Mouse (Mus musculus) CH12.LX (cell line): ENCODE measurements around the gene Alas2. TPM values are rescaled to one million over a fixed set of nuclear protein-coding genes. Genes with fewer than 3 reads are reported as not detected.

Source experiments
- DNase-seq: peaks from one replicate; pipeline ENCODE4 v3.0.0-alpha.2; 2013; ENCODE audit errors: extremely low read depth
- H3K27ac ChIP-seq: 2 replicates; pipeline ENCODE4 v1.5.1; 2012; ENCODE audit warnings: low read depth, mild to moderate bottlenecking, control low read depth, moderate library complexity; ENCODE audit not compliant: insufficient read depth
- H3K27me3 ChIP-seq: replicated peaks from 2 replicates; pipeline ENCODE3; 2012; ENCODE audit warnings: inconsistent platforms
- H3K36me3 ChIP-seq, 2 experiments: replicated peaks in 1 of 2; 2 replicates each; pipeline versions ENCODE3 to v1.6.1; 2012; ENCODE audit warnings: inconsistent platforms in 1 of 2, low read length in 1 of 2, mild to moderate bottlenecking in 1 of 2, mixed read lengths in 1 of 2, moderate library complexity in 1 of 2; ENCODE audit not compliant: control insufficient read depth in 1 of 2, insufficient read depth in 1 of 2
- H3K4me1 ChIP-seq, 2 experiments: 2 replicates each; pipeline ENCODE4 v1.6.1; 2012; ENCODE audit warnings: inconsistent platforms in 1 of 2, moderate library complexity in 1 of 2; ENCODE audit not compliant: insufficient read depth in 2 of 2, control insufficient read depth in 1 of 2
- H3K4me2 ChIP-seq: 2 replicates; pipeline ENCODE4 v1.6.1; 2012; ENCODE audit warnings: low read depth, mild to moderate bottlenecking, control low read depth; ENCODE audit not compliant: poor library complexity, insufficient read depth, severe bottlenecking
- H3K4me3 ChIP-seq, 3 experiments: fragments of 150-350 bp in 1 of 3; sonication (generic) in 1 of 3; replicated peaks in 1 of 3; 2 replicates each; pipeline versions ENCODE3 to v1.5.1; 2011 to 2012; ENCODE audit warnings: low read depth in 2 of 3, low read length in 2 of 3, mild to moderate bottlenecking in 2 of 3, moderate library complexity in 2 of 3, control low read depth in 1 of 3, improper control_type of control experiment in 1 of 3, inconsistent platforms in 1 of 3, mixed read lengths in 1 of 3; ENCODE audit not compliant: poor library complexity in 1 of 3
- H3K79me2 ChIP-seq: replicated peaks from 2 replicates; pipeline ENCODE4 v1.6.1; 2012; ENCODE audit warnings: mild to moderate bottlenecking, moderate library complexity; ENCODE audit not compliant: control insufficient read depth, poor library complexity, insufficient read depth, severe bottlenecking; ENCODE audit errors: extremely low read depth
- H3K9ac ChIP-seq: 2 replicates; pipeline ENCODE4 v1.6.1; 2012; ENCODE audit warnings: low read depth, mild to moderate bottlenecking, control low read depth, moderate library complexity; ENCODE audit not compliant: insufficient read depth
- H3K9me3 ChIP-seq: replicated peaks from 2 replicates; pipeline ENCODE3; 2012; ENCODE audit warnings: low read length, inconsistent platforms, mixed read lengths
- BHLHE40 ChIP-seq: IDR thresholded peaks from 2 replicates; pipeline ENCODE4 v1.6.1; 2011; ENCODE audit warnings: mild to moderate bottlenecking, low read depth, low read length, improper control_type of control experiment
- CHD2 ChIP-seq: IDR thresholded peaks from 2 replicates; pipeline ENCODE4 v1.6.1; 2011; ENCODE audit warnings: low read length, improper control_type of control experiment
- CTCF ChIP-seq, 2 experiments: IDR thresholded peaks in 1 of 2; conservative IDR thresholded peaks in 1 of 2; 2 replicates each; pipeline ENCODE4 v1.5.1; 2011 to 2012; ENCODE audit warnings: low read depth in 2 of 2, low read length in 2 of 2, improper control_type of control experiment in 1 of 2, inconsistent platforms in 1 of 2, mild to moderate bottlenecking in 1 of 2, moderate library complexity in 1 of 2
- E2F4 ChIP-seq: IDR thresholded peaks from 2 replicates; pipeline ENCODE4 v1.6.1; 2011; ENCODE audit warnings: low read depth, low read length, improper control_type of control experiment; ENCODE audit not compliant: insufficient replicate concordance
- ELF1 ChIP-seq: IDR thresholded peaks from 2 replicates; pipeline ENCODE4 v1.6.1; 2014; ENCODE audit warnings: low read depth, mild to moderate bottlenecking, inconsistent platforms, low read length, improper control_type of control experiment
- EP300 ChIP-seq: IDR thresholded peaks from 2 replicates; pipeline ENCODE4 v1.6.1; 2011; ENCODE audit warnings: low read length, improper control_type of control experiment
- GABPA ChIP-seq: IDR thresholded peaks from 2 replicates; pipeline ENCODE4 v1.6.1; 2012; ENCODE audit warnings: low read depth, low read length, improper control_type of control experiment, inconsistent platforms; ENCODE audit not compliant: insufficient replicate concordance
- JUN ChIP-seq: IDR thresholded peaks from 2 replicates; pipeline ENCODE4 v1.6.1; 2011; ENCODE audit warnings: low read depth, mild to moderate bottlenecking, low read length, improper control_type of control experiment, moderate library complexity; ENCODE audit not compliant: insufficient read depth
- JUND ChIP-seq: conservative IDR thresholded peaks from 2 replicates; pipeline ENCODE4 v1.6.1; 2011; ENCODE audit warnings: low read depth, low read length, improper control_type of control experiment
- MEF2A ChIP-seq: IDR thresholded peaks from 2 replicates; pipeline ENCODE4 v1.6.1; 2014; ENCODE audit warnings: low read depth, mild to moderate bottlenecking, inconsistent platforms, low read length, improper control_type of control experiment, borderline replicate concordance
- MXI1 ChIP-seq: IDR thresholded peaks from 2 replicates; pipeline ENCODE4 v1.6.1; 2011; ENCODE audit warnings: mild to moderate bottlenecking, low read depth, low read length, improper control_type of control experiment
- NELFE ChIP-seq: IDR thresholded peaks from 2 replicates; pipeline ENCODE4 v1.6.1; 2011; ENCODE audit warnings: low read depth, low read length, improper control_type of control experiment
- NRF1 ChIP-seq: IDR thresholded peaks from 2 replicates; pipeline ENCODE4 v1.6.1; 2014; ENCODE audit warnings: low read depth, mild to moderate bottlenecking, inconsistent platforms, low read length, improper control_type of control experiment, moderate library complexity
- POLR2AphosphoS2 ChIP-seq: IDR thresholded peaks from 2 replicates; pipeline ENCODE4 v1.6.1; 2011; ENCODE audit warnings: low read depth, low read length, improper control_type of control experiment
- RCOR1 ChIP-seq: conservative IDR thresholded peaks from 2 replicates; pipeline ENCODE4 v1.6.1; 2012; ENCODE audit warnings: low read depth, mild to moderate bottlenecking, inconsistent platforms, low read length, improper control_type of control experiment
- SIN3A ChIP-seq: IDR thresholded peaks from 2 replicates; pipeline ENCODE4 v1.6.1; 2012; ENCODE audit warnings: low read length, improper control_type of control experiment, inconsistent platforms
- SMC3 ChIP-seq: IDR thresholded peaks from 2 replicates; pipeline ENCODE4 v1.6.1; 2011; ENCODE audit warnings: low read depth, low read length, improper control_type of control experiment
- TBP ChIP-seq: conservative IDR thresholded peaks from 2 replicates; pipeline ENCODE4 v1.6.1; 2011; ENCODE audit warnings: low read depth, low read length, improper control_type of control experiment
- TCF12 ChIP-seq: IDR thresholded peaks from 2 replicates; pipeline ENCODE4 v1.6.1; 2014; ENCODE audit warnings: low read depth, mild to moderate bottlenecking, inconsistent platforms, low read length, improper control_type of control experiment
- USF1 ChIP-seq: IDR thresholded peaks from 2 replicates; pipeline ENCODE4 v1.6.1; 2014; ENCODE audit warnings: low read depth, mild to moderate bottlenecking, inconsistent platforms, low read length, improper control_type of control experiment
- USF2 ChIP-seq: conservative IDR thresholded peaks from 2 replicates; pipeline ENCODE4 v1.6.1; 2011; ENCODE audit warnings: low read depth, low read length, improper control_type of control experiment
- ZKSCAN1 ChIP-seq: IDR thresholded peaks from 2 replicates; pipeline ENCODE4 v1.6.1; 2012; ENCODE audit warnings: low read depth, inconsistent platforms, low read length, improper control_type of control experiment, borderline replicate concordance
- ZMIZ1 ChIP-seq: IDR thresholded peaks from 2 replicates; pipeline ENCODE4 v1.6.1; 2012; ENCODE audit warnings: low read depth, mild to moderate bottlenecking, inconsistent platforms, low read length, improper control_type of control experiment
- dilution Hi-C: fragments of 300-500 bp; cut with MboI; formaldehyde crosslinking; loops from 2 replicates; pipeline ENCODE4 v1.14.3; 2020; ENCODE audit warnings: low sequenced_read_pairs; ENCODE audit not compliant: extremely low pct_unique_long_range_greater_than_20kb, extremely low pct_ligation_motif_present
- in situ Hi-C: fragments of 300-500 bp; cut with MboI; formaldehyde crosslinking; loops from 3 replicates; pipeline ENCODE4 v1.14.3; 2019; ENCODE audit warnings: low sequenced_read_pairs, low pct_ligation_motif_present, low pct_unique_long_range_greater_than_20kb, mixed read lengths
- polyA plus RNA-seq: library from polyadenylated mRNA; unstranded; fragments of >175 nt; gene quantifications from 2 replicates; pipeline ENCODE4 v1.2.1, GENCODE M21; 2012; ENCODE audit warnings: low read depth; ENCODE audit not compliant: insufficient read length
- total RNA-seq, 2 experiments: library from RNA; depleted of rRNA; stranded (reverse); fragments of 300-350 nt in 1 of 2; fragments of >200 nt in 1 of 2; gene quantifications; 2 replicates each; pipeline ENCODE4 v1.2.3; 2012 to 2014

Gene Alas2
- total and polyA plus RNA-seq, 3 experiments, result 0.16 to 0.30 TPM; not detected in 1

DNA sequence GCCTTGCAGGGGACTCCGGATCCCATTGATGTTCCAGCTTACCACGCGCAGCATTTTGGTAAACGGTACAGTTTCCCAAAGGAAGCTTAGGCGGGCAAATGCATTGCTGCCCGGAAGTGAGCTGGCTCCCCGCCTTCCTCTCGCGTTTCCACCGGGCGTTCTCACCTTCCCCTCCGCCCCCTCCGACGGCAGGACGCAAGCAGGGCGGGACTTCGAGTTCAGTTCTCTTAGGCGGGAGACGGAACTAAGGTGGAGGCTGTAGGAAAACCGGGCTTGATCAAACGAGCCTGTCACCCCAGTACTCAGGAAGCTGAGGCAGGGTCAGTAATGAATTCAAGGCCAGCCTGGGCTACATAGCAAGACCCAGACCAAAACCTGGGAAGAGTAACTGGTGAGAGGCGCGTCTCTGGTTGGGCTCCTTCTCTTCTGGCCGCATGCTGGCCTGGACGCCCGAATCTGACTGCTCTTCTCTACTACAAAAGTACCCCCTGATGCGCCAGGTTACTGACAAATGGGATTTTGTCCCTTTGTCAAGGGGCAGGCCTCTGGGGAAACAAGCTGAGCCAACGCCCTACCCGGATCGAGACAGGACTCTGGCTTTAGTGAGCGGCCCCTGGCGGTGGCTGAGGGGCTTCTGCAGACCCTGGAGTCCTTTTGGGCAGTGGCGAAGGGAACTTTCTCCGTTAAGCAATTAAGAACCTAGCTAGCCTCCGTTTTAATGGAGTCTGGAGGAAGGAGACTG, 41.0 kb downstream of the Alas2 start, which contains the start of gene Pfkfb1 (continued):
- no peak for TF ChIP-seq JUN
- no peak for TF ChIP-seq E2F4
- TF ChIP-seq NELFE, result peak; percentile 62
- 0 out of 2 replicates have a peak, but pooled peaks have one; percentile 40 for TF ChIP-seq TBP
- no peak for TF ChIP-seq EP300
- 0 out of 2 replicates have a peak, but pooled peaks have one; percentile 11 for TF ChIP-seq SMC3
- peak; percentile 78 for TF ChIP-seq ELF1
- peak; percentile 74 for TF ChIP-seq CHD2
- no peak for TF ChIP-seq GABPA
- no peak for TF ChIP-seq RCOR1
- TF ChIP-seq MXI1, result peak; percentile 38; the same call in 1 of the 2 replicates
- peak; percentile 13 for TF ChIP-seq SIN3A
- no peak for TF ChIP-seq MEF2A
- no peak for TF ChIP-seq NRF1

DNA sequence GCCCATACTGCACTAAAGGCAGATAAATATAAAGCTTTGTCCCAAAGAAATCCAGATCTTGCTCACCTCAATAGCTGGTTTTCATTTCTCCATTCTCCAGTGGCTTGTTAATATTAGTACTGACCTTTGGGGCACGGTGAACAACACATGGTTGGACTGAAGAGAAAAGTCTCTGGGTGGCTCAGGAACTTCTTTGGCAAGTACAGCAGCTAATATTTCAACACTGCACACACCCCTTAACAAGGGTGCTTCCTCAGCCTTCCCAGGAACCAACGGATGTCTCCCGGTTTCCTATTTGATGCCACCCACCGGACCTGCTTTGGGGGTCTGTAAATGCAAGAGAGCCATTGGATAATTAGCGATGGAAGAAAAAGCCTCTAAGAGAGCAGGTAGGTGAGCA, 42.5 kb downstream of the Alas2 start, which contains the start of gene Apex2:
Gene Apex2 (minus strand): TSS at position 173 of the 400 bp plus-strand sequence.
- Histone ChIP-seq H3K9me3 (no peaks in the 10 kb centered on the region), H3K36me3 (peaks cover 9 to 18% of the 10 kb centered on the region in 2 experiments), H3K27me3 (no peaks in the 10 kb centered on the region), H3K9ac (peak within 1 kb of the TSS; percentile 88), H3K27ac (no peak within 1 kb of the TSS), H3K4me3 (peak within 1 kb of the TSS; percentile 66 to 94 (median 79)), H3K4me2 (peak within 1 kb of the TSS; percentile 65), H3K79me2 (peaks cover 11% of the 10 kb centered on the region), H3K4me1 (no peaks in the 10 kb centered on the region)
- in situ Hi-C loops, result no loop called here
- dilution Hi-C loops, result no loop called here
- no peak for TF ChIP-seq POLR2AphosphoS2
- TF ChIP-seq RCOR1, result no peak
- no peak for TF ChIP-seq EP300
- TF ChIP-seq USF1, result no peak
- TF ChIP-seq BHLHE40, result no peak
- no peak for TF ChIP-seq ZKSCAN1
- no peak for TF ChIP-seq ZMIZ1
- no peak for TF ChIP-seq CTCF (conservative IDR thresholded peaks at IDR 0.05 in 1 of 2, IDR thresholded peaks at IDR 0.05 in 1 of 2; ENCODE audit: low read depth in 2 of 2, low read length in 2 of 2)
- TF ChIP-seq NELFE, result no peak
- TF ChIP-seq JUND, result no peak
- TF ChIP-seq TCF12, result no peak
- TF ChIP-seq USF2, result no peak
- TF ChIP-seq E2F4, result no peak
- TF ChIP-seq CHD2, result no peak
- TF ChIP-seq TBP, result no peak
- TF ChIP-seq ELF1, result no peak
- DNase-seq, result no peak
